Mouse (Mus musculus) fat pad, adult 2 months (tissue): ENCODE measurements around the gene Ttc7b.

ENCODE experiments used
- DNase-seq: peaks from one replicate; pipeline ENCODE4 v3.0.0-alpha.2; 2011; ENCODE audit warnings: low read depth, low spot score; ENCODE audit errors: extremely low read depth

The Ttc7b gene

GRCm38 (mm10) chr12:100520794-100521186, at the start of gene Ttc7b:
Ttc7b (minus strand) TSS chr12:100520826.
- no peak for DNase-seq

GRCm38 (mm10) chr12:100568831-100569230, 48.2 kb upstream of the Ttc7b start:
- no peak for DNase-seq

- DNase-seq = no peak
Measured at GRCm38 (mm10) chr12:100568105-100568504, 47.5 kb upstream of the Ttc7b start.

- DNase-seq = no peak
Measured at GRCm38 (mm10) chr12:100567627-100568026, 47.0 kb upstream of the Ttc7b start.

- no peak for DNase-seq
Measured at GRCm38 (mm10) chr12:100553675-100554074, 33.0 kb upstream of the Ttc7b start.

DNA sequence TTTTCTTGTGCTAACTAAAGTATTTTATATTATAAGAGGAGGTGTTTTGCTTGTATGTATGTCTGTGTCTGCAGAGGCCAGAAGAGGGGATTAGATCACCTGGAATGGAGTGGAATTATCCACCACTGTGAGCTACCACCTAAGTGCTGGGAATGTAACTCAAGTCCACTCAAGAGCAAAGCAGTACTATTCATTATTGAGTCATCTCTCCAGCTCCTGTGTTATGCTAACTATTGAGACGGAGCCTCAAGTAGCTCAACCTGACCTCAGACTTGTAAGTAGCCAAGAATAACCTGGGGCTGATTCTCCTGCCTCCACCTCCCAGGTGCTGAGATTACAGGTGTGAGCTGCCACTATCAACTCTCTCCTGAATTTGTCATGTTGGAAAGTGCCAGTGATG, 31.3 kb upstream of the Ttc7b start:
- DNase-seq = no peak

- DNase-seq = no peak
Measured at GRCm38 (mm10) chr12:100544194-100544567, 23.6 kb upstream of the Ttc7b start.

DNA sequence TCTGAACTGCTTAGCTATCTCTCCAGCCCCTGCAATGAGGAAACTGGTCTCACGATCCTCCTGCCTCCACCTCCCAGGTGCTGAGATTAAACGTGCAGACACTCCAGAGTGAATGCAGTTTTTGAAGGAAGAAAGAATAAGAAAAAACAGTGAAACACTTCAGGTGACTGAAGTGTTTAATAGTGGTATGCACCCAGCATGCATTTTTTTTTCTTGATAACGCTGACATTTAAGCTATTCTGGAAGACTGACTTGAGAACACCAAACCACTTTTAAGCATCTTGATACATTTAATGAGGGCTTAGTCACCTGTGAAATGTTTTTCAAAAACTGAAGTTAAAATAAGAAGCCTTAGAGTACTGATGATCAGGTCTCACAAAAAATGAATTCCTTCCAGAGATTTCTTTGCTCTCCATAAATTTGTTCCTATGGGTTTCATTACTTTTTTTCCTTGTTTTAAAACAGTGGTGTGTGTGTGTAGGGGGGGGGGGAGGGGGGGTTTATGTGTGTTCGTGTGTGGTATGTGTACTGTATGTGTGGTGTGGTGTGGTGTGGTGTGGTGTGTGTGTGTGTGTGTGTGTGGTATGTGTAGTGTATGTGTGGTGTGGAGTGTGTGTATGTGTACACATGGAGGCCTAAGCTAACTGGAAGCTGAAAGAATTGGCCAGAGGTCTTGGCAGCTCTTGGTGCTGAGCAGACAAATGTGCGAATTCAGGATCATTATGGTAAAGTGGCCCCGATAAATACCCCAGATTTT, 23.0 kb upstream of the Ttc7b start:
- no peak for DNase-seq

GRCm38 (mm10) chr12:100542494-100542893, 21.9 kb upstream of the Ttc7b start:
- no peak for DNase-seq

GRCm38 (mm10) chr12:100542076-100542475, 21.4 kb upstream of the Ttc7b start:
- no peak for DNase-seq

- DNase-seq = no peak
Measured at GRCm38 (mm10) chr12:100539158-100539714, 18.6 kb upstream of the Ttc7b start.

- DNase-seq = no peak
Measured at GRCm38 (mm10) chr12:100538445-100539157, 18.0 kb upstream of the Ttc7b start.

DNA sequence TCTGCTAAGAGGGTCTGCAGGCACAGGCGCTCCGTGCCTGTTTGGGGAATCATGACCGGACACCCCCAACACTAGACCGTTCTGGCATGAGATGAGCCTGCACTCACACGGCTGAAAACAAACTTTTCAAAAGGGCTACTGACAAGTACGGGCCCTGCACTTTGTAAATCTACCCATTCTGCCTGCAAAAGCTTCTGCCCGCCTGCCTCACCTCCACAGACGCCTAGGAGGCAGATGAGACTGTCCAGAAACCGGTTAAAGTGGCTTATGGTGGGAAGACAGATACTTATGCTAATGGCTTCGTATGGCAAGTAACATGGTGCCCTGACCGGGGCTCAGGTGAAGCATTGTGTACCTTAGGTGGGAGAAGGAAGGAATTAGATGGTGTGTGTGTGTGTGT, 16.5 kb upstream of the Ttc7b start:
- no peak for DNase-seq

- no peak for DNase-seq
Measured at GRCm38 (mm10) chr12:100535028-100535427, 14.4 kb upstream of the Ttc7b start.

DNA sequence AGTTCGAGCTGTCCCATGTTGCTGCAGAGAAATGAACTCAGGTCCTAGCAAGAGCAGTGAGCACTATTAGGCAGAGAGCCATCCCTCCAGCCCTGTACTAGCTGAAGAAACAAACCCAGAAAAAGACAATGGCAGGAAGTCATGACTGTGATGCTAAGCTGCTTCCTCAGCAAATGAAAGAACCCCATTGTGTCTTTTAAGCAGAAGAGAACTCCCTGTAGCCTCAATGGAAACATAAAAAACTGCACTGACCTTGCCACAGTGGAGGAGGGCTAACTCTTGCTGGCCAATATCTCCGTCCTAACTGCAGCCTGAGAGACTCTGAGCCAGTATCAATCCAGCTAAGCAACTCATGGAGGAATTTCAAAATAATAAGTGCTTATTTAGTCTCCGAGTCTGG, 13.4 kb upstream of the Ttc7b start:
- DNase-seq = no peak

- no peak for DNase-seq
Measured at GRCm38 (mm10) chr12:100533209-100533608, 12.6 kb upstream of the Ttc7b start.

- DNase-seq = no peak
Measured at GRCm38 (mm10) chr12:100531740-100532139, 11.1 kb upstream of the Ttc7b start.

DNA sequence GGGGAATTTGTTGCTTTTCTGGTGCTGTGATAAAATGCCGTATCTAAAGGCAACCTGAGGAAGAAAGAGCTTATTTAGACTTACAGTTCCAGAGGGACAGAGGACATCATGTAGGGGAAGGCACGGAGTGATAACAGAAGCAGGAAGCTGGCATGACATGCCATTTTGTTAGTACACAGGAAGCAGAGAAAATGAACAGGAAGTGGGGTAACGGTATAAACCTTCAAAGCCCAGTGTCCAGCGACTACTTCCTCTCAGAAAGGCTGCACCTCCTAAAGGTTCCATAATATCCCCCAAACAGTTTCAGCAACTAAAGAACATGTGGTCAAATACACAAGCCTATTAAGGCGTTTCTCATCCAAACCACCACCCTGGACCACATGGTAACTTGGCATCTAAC, 10.2 kb upstream of the Ttc7b start:
- DNase-seq = no peak

DNA sequence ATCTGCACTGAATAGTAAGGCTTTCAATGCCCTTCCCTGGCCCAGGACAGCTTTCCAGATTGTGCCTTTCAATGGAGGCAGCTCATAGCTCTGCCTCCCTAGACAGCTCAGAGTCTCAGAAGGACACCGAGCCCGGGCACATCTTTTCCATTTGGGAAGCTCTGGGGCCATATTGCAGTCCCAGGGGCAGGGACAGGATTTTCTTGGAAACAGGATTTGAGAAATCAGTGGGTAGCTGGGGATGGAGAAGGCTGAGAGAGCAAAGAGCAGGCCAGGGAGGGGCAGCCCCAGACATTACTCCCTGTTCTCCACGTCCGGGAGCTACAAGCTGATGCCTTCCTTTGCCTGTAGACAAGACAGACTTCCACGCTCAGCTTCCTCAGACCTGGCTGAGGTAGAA, 9.0 kb upstream of the Ttc7b start:
- no peak for DNase-seq

GRCm38 (mm10) chr12:100529172-100529571, 8.5 kb upstream of the Ttc7b start:
- no peak for DNase-seq

DNA sequence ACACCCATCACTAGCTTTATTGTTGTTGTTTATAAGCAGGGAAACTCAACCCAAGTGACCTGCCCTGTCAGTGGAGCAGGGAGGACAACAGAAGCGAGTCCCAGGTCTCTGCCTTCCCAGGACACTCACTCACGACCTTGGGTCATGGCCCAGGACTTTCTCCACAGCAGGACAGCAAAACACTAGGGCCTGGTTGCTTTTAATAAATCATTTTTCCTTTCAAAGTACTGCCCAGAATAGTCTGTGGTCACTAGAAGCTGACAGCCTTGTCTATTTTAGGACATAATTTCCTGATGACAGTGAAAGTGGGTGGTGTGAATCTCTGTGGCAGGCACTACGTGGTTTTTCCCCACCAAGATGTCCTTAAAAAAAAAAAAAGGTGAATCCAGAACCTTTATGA, 7.6 kb upstream of the Ttc7b start:
- DNase-seq = no peak

GRCm38 (mm10) chr12:100527753-100528152, 7.1 kb upstream of the Ttc7b start:
- no peak for DNase-seq
